Mouse (Mus musculus) hematopoietic multipotent progenitor cell, adult 10-12 weeks (in vitro differentiated cells): ENCODE measurements around the gene Olfr78. TPM values are rescaled to one million over a fixed set of nuclear protein-coding genes. Genes with fewer than 3 reads are reported as not detected.

Source experiments
- polyA plus RNA-seq: library from polyadenylated mRNA; stranded (reverse); fragments of >175 nt; gene quantifications from 2 replicates; pipeline ENCODE4 v1.2.3, GENCODE M21; 2012; ENCODE audit warnings: low replicate concordance

Olfr78 gene
- not detected in 2 replicates for polyA plus RNA-seq

GRCm38 (mm10) chr7:102759266-102759665 lies at the start of gene Olfr78, which contains the start of gene Olfr560:
TSS of gene Olfr78 (minus strand) at chr7:102759471.
TSS of gene Olfr560 (minus strand) at chr7:102759366.

GRCm38 (mm10) chr7:102803180-102803579 lies 43.9 kb upstream of the Olfr78 start, which contains the start of gene Olfr564:
TSS of gene Olfr564 (plus strand) at chr7:102803480.

GRCm38 (mm10) chr7:102770921-102771320 lies 11.7 kb upstream of the Olfr78 start, which contains the start of gene Olfr561:
TSS of gene Olfr561 (plus strand) at chr7:102771221.

GRCm38 (mm10) chr7:102727391-102727790 lies 31.9 kb downstream of the Olfr78 start, which contains the start of gene Olfr559:
TSS of gene Olfr559 (minus strand) at chr7:102727491.

GRCm38 (mm10) chr7:102718970-102719369 lies 40.3 kb downstream of the Olfr78 start, which contains the start of gene Olfr33:
TSS of gene Olfr33 (minus strand) at chr7:102719070.

GRCm38 (mm10) chr7:102701915-102702314 lies 57.4 kb downstream of the Olfr78 start, which contains the start of gene Olfr558:
TSS of gene Olfr558 (plus strand) at chr7:102702215.

GRCm38 (mm10) chr7:102695358-102696125 lies 63.7 kb downstream of the Olfr78 start, which contains the start of gene Olfr557:
TSS of gene Olfr557 (plus strand) at chr7:102695910.

Other genes with a start within 250 kb of the Olfr78 start
- gene Olfr547, start 224.7 kb downstream of the Olfr78 start, polyA plus RNA-seq, result not detected in 2 replicates
- not detected in 2 replicates for gene Olfr548-ps1, start 218.6 kb downstream of the Olfr78 start, polyA plus RNA-seq
- gene Olfr549, start 209.6 kb downstream of the Olfr78 start, polyA plus RNA-seq, result not detected in 2 replicates
- 11.8 and 24.5 TPM in 2 replicates for gene Trim21, start 194.0 kb downstream of the Olfr78 start, polyA plus RNA-seq
- not detected in 2 replicates for gene Olfr550, start 188.0 kb downstream of the Olfr78 start, polyA plus RNA-seq
- gene Olfr551, start 167.6 kb downstream of the Olfr78 start, polyA plus RNA-seq, result not detected in 2 replicates
- gene Olfr552, start 161.7 kb downstream of the Olfr78 start, polyA plus RNA-seq, result not detected in 2 replicates
- not detected in 2 replicates for gene Olfr553, start 141.3 kb downstream of the Olfr78 start, polyA plus RNA-seq
- not detected in 2 replicates for gene Olfr554, start 121.0 kb downstream of the Olfr78 start, polyA plus RNA-seq
- not detected in 2 replicates for gene Olfr555, start 100.6 kb downstream of the Olfr78 start, polyA plus RNA-seq
- not detected in 2 replicates for gene Olfr556, start 94.6 kb downstream of the Olfr78 start, polyA plus RNA-seq
- gene Trim68, start 72.1 kb downstream of the Olfr78 start, polyA plus RNA-seq, result 5.2 and 5.8 TPM in 2 replicates
- not detected in 2 replicates for gene Olfr557, start 63.6 kb downstream of the Olfr78 start, polyA plus RNA-seq
- not detected in 2 replicates for gene Olfr558, start 57.3 kb downstream of the Olfr78 start, polyA plus RNA-seq
- not detected in 2 replicates for gene Olfr33, start 40.4 kb downstream of the Olfr78 start, polyA plus RNA-seq
- not detected in 2 replicates for gene Olfr559, start 32.0 kb downstream of the Olfr78 start, polyA plus RNA-seq
- not detected in 2 replicates for gene Olfr560, start 105 bp downstream of the Olfr78 start, polyA plus RNA-seq
- gene Olfr561, start 11.8 kb upstream of the Olfr78 start, polyA plus RNA-seq, result not detected in 2 replicates
- not detected in 2 replicates for gene Olfr564, start 44.0 kb upstream of the Olfr78 start, polyA plus RNA-seq
- gene Olfr566, start 99.3 kb upstream of the Olfr78 start, polyA plus RNA-seq, result not detected in 2 replicates
- gene Olfr568, start 117.7 kb upstream of the Olfr78 start, polyA plus RNA-seq, result not detected in 2 replicates
- gene Olfr569, start 131.4 kb upstream of the Olfr78 start, polyA plus RNA-seq, result not detected in 2 replicates
- gene Olfr570, start 135.1 kb upstream of the Olfr78 start, polyA plus RNA-seq, result not detected in 2 replicates
- not detected in 2 replicates for gene Olfr571, start 158.1 kb upstream of the Olfr78 start, polyA plus RNA-seq
- gene Olfr572, start 164.9 kb upstream of the Olfr78 start, polyA plus RNA-seq, result not detected in 2 replicates
- not detected in 2 replicates for gene Olfr573-ps1, start 183.1 kb upstream of the Olfr78 start, polyA plus RNA-seq
- gene Olfr574, start 189.0 kb upstream of the Olfr78 start, polyA plus RNA-seq, result not detected in 2 replicates
- not detected in 2 replicates for gene Olfr575, start 199.3 kb upstream of the Olfr78 start, polyA plus RNA-seq
- gene Olfr576, start 203.2 kb upstream of the Olfr78 start, polyA plus RNA-seq, result not detected in 2 replicates
- gene Olfr577, start 216.5 kb upstream of the Olfr78 start, polyA plus RNA-seq, result not detected in 2 replicates
- not detected in 2 replicates for gene Olfr578, start 229.9 kb upstream of the Olfr78 start, polyA plus RNA-seq